Mouse (Mus musculus) kidney, adult 18-20 months (tissue): ENCODE data around the gene Tmem132a.

ENCODE experiments used
- DNase-seq: peaks from one replicate; pipeline ENCODE4 v3.0.0; 2021

The Tmem132a gene

DNA sequence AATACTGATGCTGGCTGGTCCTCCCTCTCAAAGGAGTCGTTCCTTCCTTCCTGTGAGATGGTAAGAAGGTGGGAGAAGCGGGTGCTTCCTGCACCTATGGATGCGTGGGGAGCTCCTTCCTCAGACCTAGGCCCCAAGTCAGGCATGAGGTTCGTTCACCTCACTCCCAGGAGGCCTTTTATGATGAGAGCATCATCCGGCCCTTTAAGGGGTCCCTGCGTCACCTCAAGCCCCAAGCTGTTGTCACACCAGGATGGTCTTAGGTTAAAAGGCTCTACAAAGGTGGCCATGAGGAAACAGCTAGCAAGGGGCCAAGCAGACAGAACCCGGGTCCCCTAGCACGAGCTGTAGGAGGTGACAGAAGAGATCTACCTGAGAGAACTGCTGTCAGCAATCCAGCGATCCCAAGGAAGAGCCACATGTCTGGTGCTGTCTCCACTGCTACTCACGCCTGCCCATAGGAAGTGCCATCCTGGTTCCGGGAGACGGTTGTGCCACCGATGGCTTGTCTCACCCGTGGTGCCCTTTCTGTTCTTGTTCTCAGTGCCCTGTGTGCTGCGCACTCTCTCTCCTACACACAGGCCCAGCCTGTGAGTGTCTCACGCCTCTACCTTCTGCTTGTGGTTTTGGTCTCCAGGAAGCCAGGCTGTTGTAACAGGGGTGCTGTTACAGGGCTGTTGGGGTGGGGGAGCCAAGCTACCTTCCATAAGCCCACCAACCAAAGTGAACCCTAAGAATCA, 40.1 kb downstream of the Tmem132a start, which contains the start of gene Cd6:
Gene Cd6, minus strand, starts transcription at position 623 of the 740 bp plus-strand sequence.
- DNase-seq = no peak

GRCm38 (mm10) chr19:10828321-10828720, 41.4 kb downstream of the Tmem132a start:
- DNase-seq = no peak

- DNase-seq = no peak
These were observed 45.7 kb downstream of the Tmem132a start for GRCm38 (mm10) chr19:10824061-10824460.

- DNase-seq = no peak
These were observed 47.2 kb downstream of the Tmem132a start for GRCm38 (mm10) chr19:10822534-10822933.

DNA sequence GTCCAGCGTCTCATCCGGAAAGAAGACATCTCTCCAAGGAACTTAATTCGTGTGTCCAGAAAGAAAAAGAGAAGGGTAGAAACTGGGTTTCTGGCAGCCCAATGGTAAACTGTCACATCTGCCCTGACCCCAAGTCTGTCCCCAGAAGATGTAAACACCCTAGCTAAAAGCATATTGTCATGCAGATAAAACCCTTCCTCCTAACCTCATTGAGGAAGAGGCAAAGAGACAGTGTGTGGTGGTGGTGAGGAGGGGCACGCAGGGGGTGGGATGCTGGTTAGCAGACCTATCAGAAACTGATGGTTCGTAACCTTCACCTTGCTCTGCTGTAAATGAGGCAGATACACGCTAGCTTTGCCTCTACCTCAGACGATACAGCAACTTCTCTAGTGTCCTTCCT, 48.4 kb downstream of the Tmem132a start:
- no peak for DNase-seq

GRCm38 (mm10) chr19:10818217-10818946, 51.4 kb downstream of the Tmem132a start:
- DNase-seq = peak; percentile 11

DNA sequence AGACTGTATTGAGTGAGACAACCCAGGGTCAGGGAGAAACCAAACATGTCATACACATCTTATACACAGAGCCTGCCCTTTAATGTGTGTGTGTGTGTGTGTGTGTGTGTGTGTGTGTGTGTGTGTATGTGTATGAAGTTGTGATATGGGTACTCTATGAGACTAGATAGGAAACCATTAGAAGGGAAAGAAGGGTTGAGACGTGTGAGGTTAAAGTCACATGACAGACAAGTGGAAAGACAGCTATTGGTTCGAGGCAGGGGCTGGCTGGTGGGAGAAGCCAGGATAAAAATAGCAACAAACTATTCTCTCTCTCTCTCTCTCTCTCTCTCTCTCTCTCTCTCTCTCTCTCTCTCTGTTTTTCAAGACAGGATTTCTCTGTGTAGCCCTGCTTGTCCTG, 53.3 kb downstream of the Tmem132a start:
- DNase-seq = no peak

DNA sequence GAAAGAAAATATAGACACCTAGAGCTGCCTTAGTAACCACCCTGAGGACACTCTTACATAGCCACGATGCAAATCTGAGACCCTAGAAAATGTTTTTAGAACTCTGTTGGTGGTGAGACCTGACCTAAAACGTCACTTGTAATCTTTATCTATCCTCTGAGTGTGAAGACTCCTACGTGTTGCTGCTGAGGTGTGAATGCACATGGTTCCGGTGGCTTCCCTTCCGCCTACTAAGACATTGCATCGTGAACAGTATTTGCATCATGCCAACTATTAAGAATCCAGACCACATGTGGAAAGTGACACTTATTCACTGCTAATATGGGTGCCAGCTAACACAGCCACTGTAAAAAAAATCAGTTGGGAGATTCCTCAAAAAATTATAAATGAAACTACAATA, 53.9 kb downstream of the Tmem132a start:
- no peak for DNase-seq

DNA sequence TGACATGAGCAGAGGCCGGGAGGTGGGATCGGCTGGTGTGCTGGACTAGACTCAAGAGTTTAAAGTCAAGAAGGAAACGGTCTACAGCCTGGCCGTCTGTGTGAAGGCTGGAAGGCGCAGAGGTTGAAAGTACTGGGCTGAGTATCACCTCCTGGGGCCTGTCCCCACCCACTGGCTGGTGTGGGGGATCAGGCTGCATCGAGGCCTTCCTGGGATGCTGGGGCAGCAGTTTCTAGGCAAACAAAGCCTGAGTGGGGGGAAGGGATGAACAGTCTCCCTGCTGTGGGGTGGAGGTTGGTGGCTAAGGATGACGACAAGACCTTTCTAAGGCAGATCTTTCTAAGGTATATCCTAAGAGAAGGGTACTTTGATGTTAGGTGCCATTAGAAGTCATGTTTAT, 55.8 kb downstream of the Tmem132a start:
- DNase-seq = no peak

- DNase-seq = no peak
These were observed 56.7 kb downstream of the Tmem132a start for GRCm38 (mm10) chr19:10813039-10813438.

DNA sequence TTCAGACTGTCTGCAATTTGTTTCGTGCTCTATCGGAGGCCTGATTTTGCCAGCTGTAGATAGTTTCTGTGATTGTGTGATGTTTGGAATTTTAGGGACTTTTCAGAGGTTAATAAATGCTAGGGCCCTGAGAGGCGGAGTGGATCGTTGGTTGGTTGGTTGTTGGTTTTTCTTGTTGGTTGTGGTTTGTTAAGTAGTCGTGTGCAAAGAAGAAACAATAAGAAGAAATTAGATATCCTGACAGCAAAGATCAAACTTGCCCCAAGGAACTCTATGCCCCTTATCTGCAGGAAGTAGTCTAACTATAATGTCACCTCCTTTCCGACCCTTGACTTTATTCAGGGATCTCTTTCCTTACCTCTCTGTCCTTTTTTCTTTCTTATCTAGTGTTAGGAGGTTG, 58.3 kb downstream of the Tmem132a start:
- no peak for DNase-seq

DNA sequence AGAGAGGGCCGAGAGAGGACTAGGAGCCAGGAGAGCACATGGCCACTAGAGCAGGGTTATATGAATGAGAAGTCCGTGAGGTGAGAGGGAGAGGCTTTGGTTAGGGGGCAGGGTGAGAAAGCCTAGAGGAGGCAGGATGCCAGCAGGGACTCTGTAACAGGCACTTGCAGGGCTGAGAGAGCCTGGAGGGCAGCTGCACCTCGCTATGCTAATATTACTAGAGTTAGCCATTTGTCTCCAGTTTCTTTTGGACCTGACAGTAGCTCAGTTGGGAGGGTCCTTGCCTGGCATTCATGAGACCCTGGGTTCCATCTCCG, 59.6 kb downstream of the Tmem132a start:
- DNase-seq = no peak

DNA sequence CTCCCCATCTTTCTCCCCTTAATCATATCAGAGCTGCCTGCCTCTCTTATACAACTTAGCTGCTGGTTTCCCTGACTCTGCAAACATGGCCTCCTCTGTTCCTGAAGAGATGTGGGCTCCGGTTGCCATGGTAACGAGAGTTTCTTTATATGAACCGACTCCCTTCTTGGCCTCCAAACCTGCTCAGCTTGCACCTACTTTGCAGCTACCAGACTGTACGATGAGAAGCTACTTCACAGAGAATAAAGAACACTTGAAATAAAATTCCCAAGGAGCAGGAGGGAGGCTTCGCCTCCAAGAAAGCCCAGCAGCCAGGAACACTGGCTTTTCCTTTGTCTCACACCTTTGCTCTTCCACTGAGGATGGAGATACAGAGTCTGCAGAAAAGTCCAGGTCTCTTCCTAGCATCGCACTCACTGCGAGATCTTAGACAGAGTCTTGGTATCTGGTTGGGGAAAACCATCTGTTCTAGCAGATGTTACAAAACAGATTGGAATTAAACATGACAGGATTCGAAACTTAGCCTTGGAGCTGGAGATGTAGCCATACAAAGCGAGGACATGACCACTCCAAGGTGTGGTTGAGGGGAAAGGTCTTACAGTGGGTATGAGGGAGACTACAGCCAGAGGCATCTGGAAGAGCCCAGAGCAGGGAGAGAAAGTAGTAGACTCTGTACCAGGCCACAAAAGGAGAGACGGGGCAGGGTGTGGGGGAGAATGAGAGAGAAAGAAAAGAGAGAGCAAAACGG, 60.1 kb downstream of the Tmem132a start:
- no peak for DNase-seq

DNA sequence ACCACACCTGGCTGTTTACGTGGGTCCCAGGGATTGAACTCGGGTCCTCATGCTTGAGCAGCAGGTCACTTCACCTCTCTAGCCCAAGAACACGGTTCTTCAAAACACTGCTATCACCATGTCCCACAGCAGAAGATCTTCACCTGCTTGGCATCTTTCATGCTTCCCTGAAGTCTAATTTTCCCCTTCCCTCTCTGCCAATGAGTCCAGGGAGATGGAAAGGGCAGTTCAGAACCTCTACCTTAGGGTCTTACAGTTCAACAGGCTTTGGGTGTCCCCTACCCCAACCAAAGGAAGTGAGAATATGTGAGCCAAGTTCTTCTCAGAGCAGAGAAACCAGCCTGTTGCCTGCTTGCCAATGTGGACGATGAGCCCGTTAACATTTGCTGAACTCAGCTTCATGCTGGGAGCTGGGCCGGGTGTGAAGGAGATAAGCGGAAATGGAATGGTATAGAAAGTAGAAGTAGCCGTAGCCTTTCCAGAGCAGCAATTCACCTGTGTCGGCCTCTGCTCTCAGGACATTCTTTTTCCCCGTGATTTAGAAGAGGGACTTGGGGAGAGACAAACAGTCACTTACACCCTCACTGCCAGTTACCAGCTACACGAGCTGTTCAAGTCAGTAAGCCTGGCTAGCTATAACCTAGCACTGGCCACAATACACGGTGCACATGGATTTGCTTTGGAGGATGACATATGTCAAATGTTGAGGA, 61.1 kb downstream of the Tmem132a start:
- DNase-seq = no peak
